Mouse (Mus musculus): Measurements from ENCODE around the gene 3110040M04Rik. TPM values are rescaled to one million over a fixed set of nuclear protein-coding genes. Genes with fewer than 3 reads are reported as not detected.
"Not testable (repeated sequence)": the region's sequence is repeated elsewhere in the genome, so short reads cannot be mapped to it uniquely, and the experiment has no call there.

Gene 3110040M04Rik
- polyA plus RNA-seq, 1 experiment = not detected

DNA sequence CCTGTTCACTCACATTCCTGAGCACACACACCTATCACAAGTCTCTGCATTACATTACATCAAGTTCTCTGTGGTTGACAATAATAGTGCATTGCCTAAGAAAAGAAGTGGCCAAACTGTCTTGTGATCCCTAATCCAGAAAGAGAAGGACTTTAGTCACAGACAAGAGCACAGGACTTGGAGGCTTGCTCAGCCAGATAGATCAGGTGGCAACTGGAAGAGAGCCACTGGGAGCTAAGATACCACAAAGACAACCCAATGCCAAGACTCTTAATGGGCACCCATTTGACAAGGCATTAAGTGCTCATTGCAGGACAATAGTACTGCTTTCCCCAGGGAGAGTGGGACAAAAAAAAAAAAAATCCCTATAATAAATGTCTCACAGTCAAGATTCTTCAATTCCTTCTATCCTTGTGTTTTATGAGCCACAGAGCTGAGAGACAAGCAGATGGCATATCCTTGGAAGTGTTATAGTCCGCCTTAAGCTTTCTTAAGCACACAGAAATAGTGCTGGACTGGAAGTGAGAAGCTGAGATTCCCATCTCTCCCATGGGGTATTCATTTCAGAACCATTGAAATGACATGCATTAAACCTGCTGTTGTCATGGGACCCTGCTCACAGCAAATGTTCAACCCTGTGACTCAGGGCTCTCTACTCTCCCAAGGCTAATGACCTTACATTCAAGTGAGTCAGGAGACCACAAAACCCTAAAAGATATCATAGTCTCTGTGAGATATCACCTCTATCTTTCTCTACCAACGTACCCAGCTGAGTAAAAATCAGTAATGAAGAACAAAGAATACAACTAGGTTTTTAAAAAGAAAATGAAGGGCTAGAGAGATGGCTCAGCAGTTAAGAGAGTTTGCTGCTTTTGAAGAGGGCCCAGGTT, 32.1 kb upstream of the 3110040M04Rik start:
- Histone ChIP-seq H3K27ac (ENCODE audit: insufficient read depth, low read depth, low read length) (no peak overlapping the region), H3K4me1 (ENCODE audit: control insufficient read depth, insufficient read depth, low read length) (0 out of 2 replicates have a peak, but pooled peaks cover 2% of the 10 kb centered on the region), H3K4me3 (ENCODE audit: insufficient read depth, low read length) (no peak overlapping the region)
- TF ChIP-seq CTCF (IDR thresholded peaks at IDR 0.05; ENCODE audit: low read depth, low read length) = no peak
- no peak for TF ChIP-seq POLR2A (IDR thresholded peaks at IDR 0.05; ENCODE audit: borderline replicate concordance, low read depth, low read length)

DNA sequence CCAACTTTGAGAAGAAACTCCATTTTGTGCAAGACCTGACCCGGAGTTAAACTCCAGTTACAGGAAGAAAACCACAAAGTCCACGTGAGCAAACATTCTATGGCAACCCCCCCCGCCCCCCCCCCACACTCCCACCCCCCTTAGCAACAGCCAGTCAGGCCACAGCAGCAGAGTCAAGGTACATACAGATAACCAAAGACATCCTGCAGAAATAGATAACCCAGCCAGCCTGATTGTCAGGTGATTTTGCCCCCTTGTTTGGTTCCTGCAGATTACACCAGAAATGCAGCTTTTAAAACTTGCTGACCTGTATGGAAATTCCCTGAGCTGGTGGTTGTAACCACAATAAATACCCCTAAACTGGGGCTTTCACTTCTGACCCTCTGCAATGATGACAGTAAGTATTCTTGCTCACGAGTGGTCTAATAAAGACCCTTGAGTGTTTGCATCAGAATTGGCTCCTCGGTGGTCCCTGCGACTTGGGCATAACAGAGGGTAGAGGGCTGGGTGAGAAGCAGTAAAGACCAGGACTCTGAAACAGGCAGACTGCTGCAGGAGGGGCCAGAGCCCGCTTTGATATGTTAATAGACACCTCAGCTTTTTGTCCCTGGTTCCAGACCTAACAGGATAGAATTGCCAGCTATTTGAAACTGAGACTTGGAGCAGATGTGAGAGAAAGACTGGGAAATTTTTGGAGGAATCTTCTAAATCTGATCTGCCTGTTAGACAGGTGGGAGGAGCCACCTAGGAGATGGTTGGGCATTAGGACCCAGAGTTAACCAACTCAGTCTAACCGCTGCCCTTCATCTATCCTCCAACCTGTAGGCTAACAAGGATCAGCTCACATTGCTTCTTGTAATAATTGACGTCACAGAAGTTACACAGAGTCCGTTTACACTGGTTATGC, 26.6 kb upstream of the 3110040M04Rik start:
- H3K4me1 ChIP-seq (ENCODE audit: control insufficient read depth, insufficient read depth, low read length) = 0 out of 2 replicates have a peak, but pooled peaks cover 3% of the 10 kb centered on the region
- no peak overlapping the region for H3K4me3 ChIP-seq (ENCODE audit: insufficient read depth, low read length)
- H3K27ac ChIP-seq (ENCODE audit: insufficient read depth, low read depth, low read length) = no peak overlapping the region
- TF ChIP-seq CTCF (IDR thresholded peaks at IDR 0.05; ENCODE audit: low read depth, low read length) (no peak), POLR2A (IDR thresholded peaks at IDR 0.05; ENCODE audit: borderline replicate concordance, low read depth, low read length) (no peak)

DNA sequence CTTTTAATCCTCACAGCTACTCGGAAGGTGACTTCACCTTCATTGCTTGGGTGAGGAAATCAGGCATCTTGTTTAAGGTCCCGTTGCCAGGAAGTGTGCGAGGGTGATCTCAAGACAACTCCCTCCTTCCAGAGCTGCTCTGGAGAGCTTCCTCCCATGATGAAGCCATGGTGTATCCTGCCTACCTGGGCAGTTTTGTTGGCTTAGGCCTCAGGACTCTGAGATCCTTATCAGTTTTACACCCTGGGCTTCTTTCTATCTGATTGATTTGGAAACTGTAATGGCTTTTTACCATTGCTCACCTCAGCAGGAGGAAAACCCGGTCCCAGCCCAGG, 26.0 kb upstream of the 3110040M04Rik start:
- H3K4me1 ChIP-seq (ENCODE audit: control insufficient read depth, insufficient read depth, low read length) = 0 out of 2 replicates have a peak, but pooled peaks cover 3% of the 10 kb centered on the region
- TF ChIP-seq POLR2A (IDR thresholded peaks at IDR 0.05; ENCODE audit: borderline replicate concordance, low read depth, low read length) (no peak), CTCF (IDR thresholded peaks at IDR 0.05; ENCODE audit: low read depth, low read length) (no peak)
- no peak overlapping the region for H3K4me3 ChIP-seq (ENCODE audit: insufficient read depth, low read length)
- no peak overlapping the region for H3K27ac ChIP-seq (ENCODE audit: insufficient read depth, low read depth, low read length)

DNA sequence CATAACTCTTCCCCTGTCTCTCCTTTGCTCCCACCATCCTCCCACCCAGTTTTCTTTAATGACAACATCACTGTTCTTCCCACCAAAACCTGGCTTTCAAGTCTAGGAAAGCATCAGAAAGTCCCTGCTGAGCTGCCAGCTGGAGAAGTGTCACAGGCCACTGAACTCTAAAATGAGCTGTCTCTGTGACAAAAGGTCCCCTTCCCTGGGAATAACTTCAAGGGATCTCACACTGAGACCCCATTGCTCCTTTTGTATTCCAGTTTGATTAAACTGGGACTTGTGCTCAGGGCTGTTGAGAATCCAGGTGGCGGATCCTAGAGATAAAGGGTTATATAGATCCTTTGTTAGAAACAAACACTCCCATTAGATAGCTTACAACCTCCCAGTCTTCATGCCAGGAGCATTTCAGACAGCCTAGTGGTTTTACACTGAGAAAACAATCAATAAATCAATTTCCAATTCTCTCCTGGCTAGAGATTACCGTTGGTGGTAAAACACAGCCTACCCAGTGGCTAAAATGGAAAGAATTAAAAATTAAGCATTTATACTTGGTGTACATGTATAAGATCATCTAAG, 25.3 kb upstream of the 3110040M04Rik start:
- no peak for TF ChIP-seq CTCF (IDR thresholded peaks at IDR 0.05; ENCODE audit: low read depth, low read length)
- no peak for TF ChIP-seq POLR2A (IDR thresholded peaks at IDR 0.05; ENCODE audit: borderline replicate concordance, low read depth, low read length)
- Histone ChIP-seq H3K4me1 (ENCODE audit: control insufficient read depth, insufficient read depth, low read length) (0 out of 2 replicates have a peak, but pooled peaks cover 3% of the 10 kb centered on the region), H3K27ac (ENCODE audit: insufficient read depth, low read depth, low read length) (no peak overlapping the region), H3K4me3 (ENCODE audit: insufficient read depth, low read length) (no peak overlapping the region)

DNA sequence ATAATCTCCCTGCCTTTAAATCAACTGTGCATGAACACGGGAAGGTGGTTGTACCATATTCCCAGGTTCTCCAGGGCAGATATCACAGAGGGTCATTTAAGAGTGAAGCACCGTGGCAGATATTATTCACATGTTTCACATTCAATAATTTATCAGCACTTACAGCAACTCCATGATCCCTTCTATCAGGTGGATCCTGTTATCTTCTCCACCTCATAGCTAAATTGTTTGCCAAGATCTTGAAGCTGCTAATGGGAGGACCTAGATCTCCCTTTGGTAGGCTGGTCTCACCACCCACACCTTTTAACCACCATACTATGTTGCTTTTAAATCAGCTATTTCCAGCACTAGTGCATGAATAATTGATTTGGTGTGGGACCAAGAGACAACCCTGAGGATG, 23.8 kb upstream of the 3110040M04Rik start:
- Histone ChIP-seq H3K4me3 (ENCODE audit: insufficient read depth, low read length) (no peak overlapping the region), H3K4me1 (ENCODE audit: control insufficient read depth, insufficient read depth, low read length) (0 out of 2 replicates have a peak, but pooled peaks cover 3% of the 10 kb centered on the region), H3K27ac (ENCODE audit: insufficient read depth, low read depth, low read length) (no peak overlapping the region)
- TF ChIP-seq POLR2A (IDR thresholded peaks at IDR 0.05; ENCODE audit: borderline replicate concordance, low read depth, low read length) = no peak
- no peak for TF ChIP-seq CTCF (IDR thresholded peaks at IDR 0.05; ENCODE audit: low read depth, low read length)

DNA sequence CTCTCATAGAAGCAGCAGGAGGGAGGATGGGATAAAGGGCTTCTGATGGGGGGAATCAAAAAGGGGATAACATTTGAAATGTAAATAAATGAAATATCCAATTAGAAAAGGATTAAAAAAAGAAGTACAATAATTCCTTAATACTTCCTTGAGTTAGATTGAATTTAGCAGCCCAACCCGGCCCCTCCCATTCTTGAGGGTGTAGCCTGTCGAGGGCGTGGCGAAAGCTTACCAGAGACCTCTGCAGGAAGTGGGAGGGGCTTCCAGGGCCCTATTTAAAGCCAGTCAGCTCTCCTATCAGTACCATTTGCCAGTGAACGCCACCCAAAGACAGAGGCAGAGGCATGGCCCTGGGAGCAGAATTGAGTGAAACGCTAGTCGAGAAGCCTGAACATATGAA, 21.7 kb upstream of the 3110040M04Rik start, which contains the start of gene Gm47985:
Gene Gm47985 (plus strand): TSS at position 272 of the 400 bp plus-strand sequence.
- H3K27ac ChIP-seq (ENCODE audit: insufficient read depth, low read depth, low read length); H3K4me1 ChIP-seq (ENCODE audit: control insufficient read depth, insufficient read depth, low read length): not testable (repeated sequence)

DNA sequence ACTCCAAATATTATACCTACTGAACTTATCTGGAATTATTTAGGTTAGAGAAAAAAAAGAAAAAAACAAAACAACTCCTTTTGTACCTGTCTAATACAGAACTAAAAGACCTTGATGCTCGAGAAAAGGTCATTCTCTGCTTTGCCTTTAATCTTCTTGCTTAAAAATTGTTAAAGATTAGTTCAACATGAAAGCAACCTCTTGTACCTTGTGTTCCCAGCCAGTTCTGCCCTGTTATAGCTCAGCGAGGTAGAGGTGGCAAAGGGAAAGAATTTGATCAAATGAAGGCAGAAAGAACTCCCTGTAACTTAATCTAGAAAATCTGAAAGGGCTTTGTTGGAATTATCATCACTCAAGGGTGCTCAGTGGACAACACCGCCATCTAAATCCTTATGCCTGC, 17.7 kb upstream of the 3110040M04Rik start:
- not testable (repeated sequence) for H3K4me1 ChIP-seq (ENCODE audit: control insufficient read depth, insufficient read depth, low read length); H3K4me3 ChIP-seq (ENCODE audit: insufficient read depth, low read length); H3K27ac ChIP-seq (ENCODE audit: insufficient read depth, low read depth, low read length)

More for the DNA sequence above, 21.7 kb upstream of the 3110040M04Rik start, which contains the start of gene Gm47985:
- not testable (repeated sequence) for H3K4me3 ChIP-seq (ENCODE audit: insufficient read depth, low read length)

DNA sequence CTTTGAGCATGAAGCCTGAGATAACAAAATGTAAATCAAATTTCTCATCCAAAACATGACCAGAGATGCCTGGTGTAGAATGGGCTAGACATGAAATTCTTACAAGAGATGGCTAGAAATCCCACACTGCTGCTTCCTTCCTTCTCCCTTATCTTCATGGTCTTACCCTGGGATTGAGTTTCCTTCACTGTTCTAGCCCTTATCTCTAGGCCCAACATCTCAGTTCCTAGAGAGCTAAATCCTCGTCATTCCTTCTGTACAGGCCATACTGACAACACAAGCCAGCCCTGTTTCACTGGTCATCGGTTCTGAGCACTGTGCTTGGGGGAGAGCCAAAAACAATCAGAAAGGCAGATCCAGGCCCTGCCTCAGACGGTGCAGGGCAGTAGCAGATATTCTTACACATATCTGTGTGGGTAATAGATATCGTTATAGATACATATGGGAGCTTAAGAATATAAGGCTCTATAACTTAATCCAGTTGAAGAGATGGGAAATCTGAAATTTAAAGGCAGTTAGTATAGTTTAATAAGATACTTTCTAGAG, 17.0 kb upstream of the 3110040M04Rik start:
- not testable (repeated sequence) for H3K27ac ChIP-seq (ENCODE audit: insufficient read depth, low read depth, low read length); H3K4me1 ChIP-seq (ENCODE audit: control insufficient read depth, insufficient read depth, low read length); H3K4me3 ChIP-seq (ENCODE audit: insufficient read depth, low read length)

DNA sequence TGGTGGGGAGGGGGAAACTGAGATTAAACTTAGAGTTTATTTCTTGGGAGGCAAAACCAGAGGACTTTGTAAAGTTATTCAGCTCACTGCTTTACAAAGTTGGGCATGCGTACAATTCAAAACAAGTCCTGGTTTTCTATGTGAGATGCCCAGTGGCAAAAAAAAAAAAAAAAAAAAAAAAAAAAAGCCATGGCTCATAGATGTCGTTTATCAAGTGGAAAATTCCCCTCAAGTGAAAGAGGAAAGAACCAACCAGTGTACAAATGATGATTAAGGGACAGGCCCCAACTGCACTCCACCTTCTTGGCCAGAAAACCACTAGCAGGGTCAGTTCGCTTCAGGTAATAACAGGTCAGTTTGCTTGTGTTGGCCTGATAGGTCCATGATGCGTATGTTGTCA, 15.5 kb upstream of the 3110040M04Rik start:
- TF ChIP-seq CTCF (IDR thresholded peaks at IDR 0.05; ENCODE audit: low read depth, low read length) = no peak
- no peak for TF ChIP-seq POLR2A (IDR thresholded peaks at IDR 0.05; ENCODE audit: borderline replicate concordance, low read depth, low read length)
- H3K27ac ChIP-seq (ENCODE audit: insufficient read depth, low read depth, low read length) = no peak overlapping the region
- H3K4me1 ChIP-seq (ENCODE audit: control insufficient read depth, insufficient read depth, low read length) = no peaks in the 10 kb centered on the region
- no peak overlapping the region for H3K4me3 ChIP-seq (ENCODE audit: insufficient read depth, low read length)

DNA sequence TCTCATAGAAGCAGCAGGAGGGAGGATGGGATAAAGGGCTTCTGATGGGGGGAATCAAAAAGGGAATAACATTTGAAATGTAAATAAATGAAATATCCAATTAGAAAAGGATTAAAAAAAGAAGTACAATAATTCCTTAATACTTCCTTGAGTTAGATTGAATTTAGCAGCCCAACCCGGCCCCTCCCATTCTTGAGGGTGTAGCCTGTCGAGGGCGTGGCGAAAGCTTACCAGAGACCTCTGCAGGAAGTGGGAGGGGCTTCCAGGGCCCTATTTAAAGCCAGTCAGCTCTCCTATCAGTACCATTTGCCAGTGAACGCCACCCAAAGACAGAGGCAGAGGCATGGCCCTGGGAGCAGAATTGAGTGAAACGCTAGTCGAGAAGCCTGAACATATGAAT, 11.8 kb upstream of the 3110040M04Rik start, which contains the start of gene Gm8947:
Gene Gm8947 (plus strand): TSS at position 302 of the 400 bp plus-strand sequence.
- not testable (repeated sequence) for H3K4me3 ChIP-seq (ENCODE audit: insufficient read depth, low read length); H3K4me1 ChIP-seq (ENCODE audit: control insufficient read depth, insufficient read depth, low read length); H3K27ac ChIP-seq (ENCODE audit: insufficient read depth, low read depth, low read length)

DNA sequence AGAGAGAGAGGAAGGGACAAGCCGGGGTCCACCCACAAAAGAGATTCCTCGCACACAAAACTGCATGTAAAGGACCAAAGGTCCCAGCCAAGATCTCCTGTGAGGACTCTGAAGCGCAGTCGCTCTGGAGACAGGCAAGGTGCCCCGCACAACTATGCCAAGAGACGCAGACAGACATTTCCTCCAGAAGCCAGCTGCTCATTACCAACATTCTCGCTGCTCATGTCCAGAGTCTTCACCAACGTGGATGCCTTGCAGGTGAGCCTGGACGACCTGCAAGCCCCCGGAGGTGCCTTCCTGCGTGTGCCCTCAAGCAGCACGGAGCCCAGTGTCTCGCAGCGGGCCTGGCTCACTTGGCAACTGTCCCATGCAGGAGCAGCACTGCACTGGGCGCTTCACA, 11.2 kb upstream of the 3110040M04Rik start:
- not testable (repeated sequence) for H3K27ac ChIP-seq (ENCODE audit: insufficient read depth, low read depth, low read length); H3K4me1 ChIP-seq (ENCODE audit: control insufficient read depth, insufficient read depth, low read length); H3K4me3 ChIP-seq (ENCODE audit: insufficient read depth, low read length)

DNA sequence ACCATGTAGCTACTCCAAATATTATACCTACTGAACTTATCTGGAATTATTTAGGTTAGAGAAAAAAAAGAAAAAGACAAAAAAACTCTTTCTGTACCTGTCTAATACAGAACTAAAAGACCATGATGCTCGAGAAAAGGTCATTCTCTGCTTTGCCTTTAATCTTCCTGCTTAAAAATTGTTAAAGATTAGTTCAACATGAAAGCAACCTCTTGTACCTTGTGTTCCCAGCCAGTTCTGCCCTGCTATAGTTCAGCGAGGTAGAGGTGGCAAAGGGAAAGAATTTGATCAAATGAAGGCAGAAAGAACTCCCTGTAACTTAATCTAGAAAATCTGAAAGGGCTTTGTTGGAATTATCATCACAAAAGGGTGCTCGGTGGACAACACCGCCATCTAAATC, 7.9 kb upstream of the 3110040M04Rik start:
- H3K27ac ChIP-seq (ENCODE audit: insufficient read depth, low read depth, low read length); H3K4me1 ChIP-seq (ENCODE audit: control insufficient read depth, insufficient read depth, low read length); H3K4me3 ChIP-seq (ENCODE audit: insufficient read depth, low read length): not testable (repeated sequence)

DNA sequence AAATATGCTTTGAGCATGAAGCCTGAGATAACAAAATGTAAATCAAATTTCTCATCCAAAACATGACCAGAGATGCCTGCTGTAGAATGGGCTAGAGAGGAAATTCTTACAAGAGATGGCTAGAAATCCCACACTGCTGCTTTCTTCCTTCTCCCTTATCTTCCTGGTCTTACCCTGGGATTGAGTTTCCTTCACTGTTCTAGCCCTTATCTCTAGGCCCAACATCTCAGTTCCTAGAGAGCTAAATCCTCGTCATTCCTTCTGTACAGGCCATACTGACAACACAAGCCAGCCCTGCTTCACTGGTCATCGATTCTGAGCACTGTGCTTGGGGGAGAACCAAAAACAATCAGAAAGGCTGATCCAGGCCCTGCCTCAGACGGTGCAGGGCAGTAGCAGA, 7.2 kb upstream of the 3110040M04Rik start:
- H3K4me1 ChIP-seq (ENCODE audit: control insufficient read depth, insufficient read depth, low read length); H3K4me3 ChIP-seq (ENCODE audit: insufficient read depth, low read length); H3K27ac ChIP-seq (ENCODE audit: insufficient read depth, low read depth, low read length): not testable (repeated sequence)

DNA sequence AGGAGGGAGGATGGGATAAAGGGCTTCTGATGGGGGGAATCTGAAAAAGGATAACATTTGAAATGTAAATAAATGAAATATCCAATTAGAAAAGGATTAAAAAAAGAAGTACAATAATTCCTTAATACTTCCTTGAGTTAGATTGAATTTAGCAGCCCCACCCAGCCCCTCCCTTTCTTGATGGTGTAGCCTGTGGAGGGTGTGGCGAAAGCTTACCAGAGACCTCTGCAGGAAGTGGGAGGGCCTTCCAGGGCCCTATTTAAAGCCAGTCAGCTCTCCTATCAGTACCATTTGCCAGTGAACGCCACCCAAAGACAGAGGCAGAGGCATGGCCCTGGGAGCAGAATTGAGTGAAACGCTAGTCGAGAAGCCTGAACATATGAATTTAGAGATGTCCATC, 5.8 kb upstream of the 3110040M04Rik start, which contains the start of gene Gm47995:
Gene Gm47995 (plus strand): TSS at position 329 of the 400 bp plus-strand sequence.
- H3K4me1 ChIP-seq (ENCODE audit: control insufficient read depth, insufficient read depth, low read length); H3K27ac ChIP-seq (ENCODE audit: insufficient read depth, low read depth, low read length); H3K4me3 ChIP-seq (ENCODE audit: insufficient read depth, low read length): not testable (repeated sequence)

Measured in bone marrow macrophage, adult 2 months (primary cell).